Mouse (Mus musculus) ovary, postnatal 36 days (tissue): ENCODE data around the gene Igsf1.

ENCODE experiments used
- DNase-seq: peaks from one replicate; pipeline ENCODE4 v3.0.0; 2022; ENCODE audit warnings: low spot score, mixed read lengths

The Igsf1 gene

GRCm38 (mm10) chrX:49797213-49798019 is at the start of gene Igsf1:
Igsf1 (minus strand) TSS chrX:49797749.
- peak; percentile 14 for DNase-seq

GRCm38 (mm10) chrX:49770828-49771227 is 26.7 kb downstream of the Igsf1 start:
- DNase-seq: no peak

- DNase-seq: no peak
Measured at GRCm38 (mm10) chrX:49745192-49745591, 52.4 kb downstream of the Igsf1 start.

- DNase-seq: no peak
Measured at GRCm38 (mm10) chrX:49734959-49735358, 62.6 kb downstream of the Igsf1 start, which contains the start of gene Olfr1321. Olfr1321 (minus strand) TSS chrX:49735059.
